Mouse (Mus musculus): Measurements from ENCODE around the gene Lima1. TPM values are rescaled to one million over a fixed set of nuclear protein-coding genes. Genes with fewer than 3 reads are reported as not detected.
A peak's percentile ranks its signal among the peaks of the same experiment; 100 is the strongest.
"Not testable (repeated sequence)": the region's sequence is repeated elsewhere in the genome, so short reads cannot be mapped to it uniquely, and the experiment has no call there.

The Lima1 gene
- polyA plus RNA-seq, 1 experiment from 2014 or later: 96.4 TPM

- Histone ChIP-seq H3K9me3 (no peaks in the 10 kb centered on the region), H3K4me2 (replicated peaks) (peak overlapping the region; percentile 46), H3K4me1 (replicated peaks) (peaks cover 13% of the 10 kb centered on the region), H3K9ac (no peak overlapping the region), H3K4me3 (replicated peaks) (no peak overlapping the region), H3K36me3 (no peaks in the 10 kb centered on the region), H3K27me3 (replicated peaks) (no peaks in the 10 kb centered on the region), H3K27ac (peak overlapping the region; percentile 87)
- 0 out of 2 replicates have a peak, but pooled peaks have one; percentile 12 for ATAC-seq
- 64% methylated on average over 3 of the region's 3 CpGs for WGBS
Measured at GRCm38 (mm10) chr15:99891355-99891754, 16.1 kb upstream of the Lima1 start.

- Histone ChIP-seq H3K27me3 (replicated peaks) (no peaks in the 10 kb centered on the region), H3K4me1 (replicated peaks) (peaks cover 13% of the 10 kb centered on the region), H3K4me2 (replicated peaks) (peak overlapping the region; percentile 46), H3K9ac (peak overlapping the region; percentile 29; the same call in 1 of the 2 replicates), H3K27ac (peak overlapping the region; percentile 87), H3K4me3 (replicated peaks) (peak overlapping the region; percentile 11; the same call in 1 of the 2 replicates), H3K36me3 (no peaks in the 10 kb centered on the region), H3K9me3 (no peaks in the 10 kb centered on the region)
- ATAC-seq: peak; percentile 88
- WGBS: 32% methylated on average over 19 of the region's 19 CpGs
Measured at GRCm38 (mm10) chr15:99890412-99891236, 15.4 kb upstream of the Lima1 start.

GRCm38 (mm10) chr15:99889275-99889874 is 14.1 kb upstream of the Lima1 start:
- peak overlapping the region; percentile 87 for H3K27ac ChIP-seq

GRCm38 (mm10) chr15:99887130-99887529 is 11.9 kb upstream of the Lima1 start:
- not testable (repeated sequence) for H3K36me3 ChIP-seq; H3K27me3 ChIP-seq (replicated peaks); ATAC-seq; H3K4me3 ChIP-seq (replicated peaks); H3K9ac ChIP-seq; H3K9me3 ChIP-seq; H3K4me2 ChIP-seq (replicated peaks); H3K27ac ChIP-seq; H3K4me1 ChIP-seq (replicated peaks)
- WGBS: 99% methylated on average over 2 of the region's 2 CpGs

More at GRCm38 (mm10) chr15:99889275-99889874, 14.1 kb upstream of the Lima1 start:
- H3K9ac ChIP-seq: no peak overlapping the region
- H3K4me3 ChIP-seq (replicated peaks): no peak overlapping the region
- H3K4me1 ChIP-seq (replicated peaks): peaks cover 13% of the 10 kb centered on the region
- peak overlapping the region; percentile 28; the same call in 1 of the 2 replicates for H3K4me2 ChIP-seq (replicated peaks)
- H3K9me3 ChIP-seq: no peaks in the 10 kb centered on the region
- 34% methylated on average over 8 of the region's 8 CpGs for WGBS
- ATAC-seq: no peak
- no peaks in the 10 kb centered on the region for H3K36me3 ChIP-seq
- no peaks in the 10 kb centered on the region for H3K27me3 ChIP-seq (replicated peaks)

GRCm38 (mm10) chr15:99884038-99884437 is 8.8 kb upstream of the Lima1 start:
- ATAC-seq: no peak
- no peak overlapping the region for H3K27ac ChIP-seq
- no peak overlapping the region for H3K4me3 ChIP-seq (replicated peaks)
- no peaks in the 10 kb centered on the region for H3K27me3 ChIP-seq (replicated peaks)
- no peaks in the 10 kb centered on the region for H3K36me3 ChIP-seq
- H3K4me2 ChIP-seq (replicated peaks): no peak overlapping the region
- no peaks in the 10 kb centered on the region for H3K9me3 ChIP-seq
- 75% methylated on average over 12 of the region's 12 CpGs for WGBS
- peaks cover 2% of the 10 kb centered on the region for H3K4me1 ChIP-seq (replicated peaks)
- no peak overlapping the region for H3K9ac ChIP-seq

GRCm38 (mm10) chr15:99878541-99878940 is 3.3 kb upstream of the Lima1 start:
- no peaks in the 10 kb centered on the region for H3K27me3 ChIP-seq (replicated peaks)
- WGBS: 81% methylated on average over 5 of the region's 5 CpGs
- no peak overlapping the region for H3K4me2 ChIP-seq (replicated peaks)
- H3K27ac ChIP-seq: no peak overlapping the region
- peaks cover 3% of the 10 kb centered on the region; the same call in 1 of the 2 replicates for H3K36me3 ChIP-seq
- H3K4me3 ChIP-seq (replicated peaks): no peak overlapping the region
- H3K9me3 ChIP-seq: no peaks in the 10 kb centered on the region
- no peak for ATAC-seq
- no peaks in the 10 kb centered on the region for H3K4me1 ChIP-seq (replicated peaks)
- H3K9ac ChIP-seq: no peak overlapping the region

- Histone ChIP-seq H3K36me3 (peaks cover 3% of the 10 kb centered on the region; the same call in 1 of the 2 replicates), H3K9me3 (no peaks in the 10 kb centered on the region), H3K4me1 (replicated peaks) (no peaks in the 10 kb centered on the region), H3K9ac (peak overlapping the region; percentile 83), H3K4me2 (replicated peaks) (peak overlapping the region; percentile 94), H3K27me3 (replicated peaks) (no peaks in the 10 kb centered on the region), H3K4me3 (replicated peaks) (peak overlapping the region; percentile 79), H3K27ac (peak overlapping the region; percentile 91)
- peak; percentile 82 for ATAC-seq
- WGBS: 4% methylated on average over 30 of the region's 30 CpGs
Measured at GRCm38 (mm10) chr15:99874612-99875333, 483 bp downstream of the Lima1 start.

GRCm38 (mm10) chr15:99872543-99872942 is 2.7 kb downstream of the Lima1 start:
- H3K27me3 ChIP-seq (replicated peaks): no peaks in the 10 kb centered on the region
- no peaks in the 10 kb centered on the region for H3K9me3 ChIP-seq
- 78% methylated on average over 3 of the region's 3 CpGs for WGBS
- no peak overlapping the region for H3K27ac ChIP-seq
- H3K36me3 ChIP-seq: no peaks in the 10 kb centered on the region
- H3K4me1 ChIP-seq (replicated peaks): peaks cover 3% of the 10 kb centered on the region; the same call in 1 of the 2 replicates
- H3K4me3 ChIP-seq (replicated peaks): no peak overlapping the region
- no peak overlapping the region for H3K9ac ChIP-seq
- no peak for ATAC-seq
- H3K4me2 ChIP-seq (replicated peaks): peak overlapping the region; percentile 39; the same call in 1 of the 2 replicates

- H3K4me1 ChIP-seq (replicated peaks): peaks cover 20% of the 10 kb centered on the region
- H3K27ac ChIP-seq: peak overlapping the region; percentile 90
- H3K9me3 ChIP-seq: no peaks in the 10 kb centered on the region
- no peak overlapping the region; the same call in 1 of the 2 replicates for H3K4me2 ChIP-seq (replicated peaks)
- H3K27me3 ChIP-seq (replicated peaks): no peaks in the 10 kb centered on the region
- no peak overlapping the region for H3K4me3 ChIP-seq (replicated peaks)
- ATAC-seq: peak; percentile 83
- H3K9ac ChIP-seq: no peak overlapping the region
- no peaks in the 10 kb centered on the region for H3K36me3 ChIP-seq
- 45% methylated on average over 4 of the region's 4 CpGs for whole genome bisulfite sequencing
Measured at GRCm38 (mm10) chr15:99867654-99868053, 7.6 kb downstream of the Lima1 start.

- Histone ChIP-seq H3K27ac (peak overlapping the region; percentile 90), H3K4me1 (replicated peaks) (peaks cover 27% of the 10 kb centered on the region), H3K4me3 (replicated peaks) (no peak overlapping the region), H3K9ac (no peak overlapping the region), H3K4me2 (replicated peaks) (peak overlapping the region; percentile 38), H3K9me3 (no peaks in the 10 kb centered on the region), H3K27me3 (replicated peaks) (no peaks in the 10 kb centered on the region), H3K36me3 (no peaks in the 10 kb centered on the region)
- no peak for ATAC-seq
- WGBS: 23% methylated on average over 15 of the region's 15 CpGs
Measured at GRCm38 (mm10) chr15:99866450-99867221, 8.6 kb downstream of the Lima1 start.

GRCm38 (mm10) chr15:99865942-99866341 is 9.3 kb downstream of the Lima1 start:
- WGBS: 33% methylated on average over 5 of the region's 5 CpGs

More at GRCm38 (mm10) chr15:99865942-99866341, 9.3 kb downstream of the Lima1 start:
- Histone ChIP-seq H3K27ac (peak overlapping the region; percentile 90), H3K27me3 (replicated peaks) (no peaks in the 10 kb centered on the region), H3K9ac (no peak overlapping the region), H3K4me2 (replicated peaks) (peak overlapping the region; percentile 33; the same call in 1 of the 2 replicates), H3K36me3 (no peaks in the 10 kb centered on the region), H3K4me3 (replicated peaks) (no peak overlapping the region), H3K9me3 (no peaks in the 10 kb centered on the region), H3K4me1 (replicated peaks) (peaks cover 28% of the 10 kb centered on the region)
- ATAC-seq: peak; percentile 57
